Mouse (Mus musculus): ENCODE measurements around the gene Clasrp.
"Not testable (repeated sequence)": the region's sequence is repeated elsewhere in the genome, so short reads cannot be mapped to it uniquely, and the experiment has no call there.

Clasrp gene

GRCm38 (mm10) chr7:19609641-19610332 lies 5.5 kb upstream of the Clasrp start:
- DNase-seq (ENCODE audit: low spot score in 2 of 2), result no peak

GRCm38 (mm10) chr7:19607291-19607690 lies 3.0 kb upstream of the Clasrp start:
- no peak for DNase-seq (ENCODE audit: low spot score in 2 of 2)

- not testable (repeated sequence) for DNase-seq (ENCODE audit: low spot score in 2 of 2)
These were observed 424 bp upstream of the Clasrp start for GRCm38 (mm10) chr7:19604606-19605214.

DNA sequence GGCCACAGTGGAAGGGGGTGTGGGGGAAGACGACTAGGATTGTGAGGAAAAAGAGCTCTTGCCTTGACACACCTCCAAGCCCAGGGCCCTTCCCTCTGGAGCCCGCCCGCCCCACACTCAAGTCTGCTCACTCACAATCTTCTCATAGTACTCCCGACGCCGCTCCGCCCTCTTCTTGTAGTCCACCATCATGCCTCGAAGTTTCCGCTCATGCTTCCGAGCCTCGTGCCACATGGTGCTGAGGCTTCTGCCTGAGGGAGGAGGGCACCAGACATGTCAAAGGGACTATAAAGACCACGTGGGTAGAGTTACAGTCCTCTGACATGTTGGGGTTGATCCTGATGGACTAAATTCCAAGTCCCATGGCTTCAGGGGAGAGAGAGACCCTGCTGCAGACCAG lies 1.2 kb downstream of the Clasrp start:
- DNase-seq (ENCODE audit: low spot score in 2 of 2), result no peak

GRCm38 (mm10) chr7:19600562-19600961 lies 3.7 kb downstream of the Clasrp start:
- DNase-seq (ENCODE audit: low spot score in 2 of 2), result no peak

DNA sequence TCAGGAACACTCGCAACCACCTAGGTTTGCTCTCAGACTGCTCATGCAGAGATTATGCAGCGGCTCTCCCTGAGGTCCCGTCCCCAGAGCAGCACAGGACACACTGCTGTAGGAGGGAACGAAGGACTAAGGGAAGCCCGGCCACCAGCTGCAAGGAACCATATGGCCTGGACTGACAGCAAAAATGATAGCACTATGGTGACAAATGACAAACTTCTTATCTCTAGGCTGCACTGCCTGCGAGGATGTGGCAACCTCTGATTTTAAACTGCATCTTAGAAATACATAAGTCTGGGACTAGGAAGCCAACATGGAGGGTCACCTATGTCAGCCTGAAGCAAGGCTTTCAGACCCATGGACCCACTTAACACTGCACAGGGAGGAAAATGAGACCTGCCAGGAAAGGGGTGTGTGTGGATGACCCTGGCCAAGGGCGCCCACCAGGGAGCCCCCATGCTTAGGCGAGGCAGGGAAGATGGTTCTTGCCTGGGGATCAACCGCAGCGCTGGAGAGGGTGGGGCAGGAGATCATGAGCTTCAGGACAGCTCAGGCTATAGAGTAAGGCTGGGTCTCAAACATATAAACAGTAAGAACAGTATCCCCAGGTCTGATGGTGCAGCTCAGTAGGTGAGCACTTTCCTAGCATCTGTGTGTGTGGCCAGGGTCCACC lies 11.1 kb downstream of the Clasrp start:
- no peak for DNase-seq (ENCODE audit: low spot score in 2 of 2)

DNA sequence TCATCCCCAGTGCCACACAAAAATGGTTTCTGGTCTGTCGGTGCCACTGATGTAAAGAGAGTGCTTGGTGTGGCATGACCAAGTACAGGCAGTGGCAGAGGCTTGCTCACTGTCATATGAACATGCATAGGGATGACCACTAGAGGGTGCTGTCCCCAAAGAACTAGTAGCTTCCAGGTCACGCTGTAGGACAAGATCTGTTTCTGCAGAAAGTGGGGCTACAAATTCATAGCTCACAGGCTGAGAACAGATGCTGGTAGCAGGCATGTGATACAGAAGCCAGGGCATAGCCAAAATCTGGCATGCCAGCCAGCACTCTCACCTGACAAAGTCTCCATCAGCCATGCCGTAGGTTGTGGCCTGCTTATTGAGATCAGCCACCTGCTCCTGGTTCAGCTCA lies 14.4 kb downstream of the Clasrp start:
- peak in 1 of 2 experiments; percentile 42 for DNase-seq (ENCODE audit: low spot score in 2 of 2)

GRCm38 (mm10) chr7:19589207-19589606 lies 15.1 kb downstream of the Clasrp start:
- DNase-seq (ENCODE audit: low spot score in 2 of 2), result no peak

GRCm38 (mm10) chr7:19586269-19586668 lies 18.0 kb downstream of the Clasrp start:
- no peak for DNase-seq (ENCODE audit: low spot score in 2 of 2)

DNA sequence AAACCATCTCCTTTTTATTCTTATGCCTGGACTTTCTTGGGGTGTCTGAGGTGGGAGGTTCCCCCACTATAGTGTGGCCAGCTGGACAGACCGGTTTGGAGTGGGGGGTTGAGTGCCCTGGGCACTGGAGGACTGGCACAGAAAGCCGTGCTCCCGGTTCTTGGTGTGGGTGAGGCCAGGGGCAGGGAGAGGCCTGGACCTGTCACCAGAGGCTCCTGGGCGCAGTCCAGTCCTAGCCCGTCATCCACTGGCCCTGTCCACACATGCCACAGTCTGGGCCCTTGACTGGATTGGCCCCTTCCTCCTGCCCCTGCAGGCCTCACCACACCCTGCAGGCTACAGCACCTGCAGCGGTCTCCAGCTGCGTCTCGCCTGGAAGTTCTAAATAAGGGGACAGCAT lies 23.7 kb downstream of the Clasrp start:
- peak in 1 of 2 experiments; percentile 64 for DNase-seq (ENCODE audit: low spot score in 2 of 2)

DNA sequence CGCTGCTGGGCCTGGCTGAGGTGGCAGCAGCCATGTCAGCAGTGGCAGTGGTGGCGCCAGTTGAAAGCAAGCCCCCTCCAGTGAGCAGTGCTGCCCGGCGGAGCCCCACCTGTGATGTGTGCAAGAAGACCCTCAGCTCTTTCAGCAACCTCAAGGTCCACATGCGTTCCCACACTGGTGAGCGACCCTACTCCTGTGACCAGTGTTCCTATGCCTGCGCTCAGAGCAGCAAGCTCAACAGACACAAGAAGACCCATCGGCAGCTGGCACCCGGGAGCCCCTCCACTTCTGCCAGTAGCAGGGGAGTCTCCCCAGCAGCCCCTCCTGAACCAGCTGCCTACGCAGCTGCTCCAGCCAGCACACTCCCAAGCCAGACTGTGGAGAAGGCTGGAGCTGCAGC lies 24.5 kb downstream of the Clasrp start:
- no peak for DNase-seq (ENCODE audit: low spot score in 2 of 2)

- DNase-seq (ENCODE audit: low spot score in 2 of 2), result no peak
These were observed 25.9 kb downstream of the Clasrp start for GRCm38 (mm10) chr7:19578436-19578835.

GRCm38 (mm10) chr7:19577877-19578414 lies 26.3 kb downstream of the Clasrp start:
- DNase-seq (ENCODE audit: low spot score in 2 of 2), result no peak

- DNase-seq (ENCODE audit: low spot score in 2 of 2), result no peak
These were observed 27.0 kb downstream of the Clasrp start, which contains the start of the genes Zfp296 and Gemin7 for GRCm38 (mm10) chr7:19577141-19577852. Gene Zfp296, plus strand, starts transcription at chr7:19577287. Gene Gemin7, minus strand, starts transcription at chr7:19577595.

- no peak for DNase-seq (ENCODE audit: low spot score in 2 of 2)
These were observed 28.7 kb downstream of the Clasrp start for GRCm38 (mm10) chr7:19575559-19575958.

- no peak for DNase-seq (ENCODE audit: low spot score in 2 of 2)
These were observed 30.5 kb downstream of the Clasrp start for GRCm38 (mm10) chr7:19573776-19574140.

GRCm38 (mm10) chr7:19572926-19573775 lies 31.1 kb downstream of the Clasrp start:
- DNase-seq (ENCODE audit: low spot score in 2 of 2), result peak; percentile 77 to 84

DNA sequence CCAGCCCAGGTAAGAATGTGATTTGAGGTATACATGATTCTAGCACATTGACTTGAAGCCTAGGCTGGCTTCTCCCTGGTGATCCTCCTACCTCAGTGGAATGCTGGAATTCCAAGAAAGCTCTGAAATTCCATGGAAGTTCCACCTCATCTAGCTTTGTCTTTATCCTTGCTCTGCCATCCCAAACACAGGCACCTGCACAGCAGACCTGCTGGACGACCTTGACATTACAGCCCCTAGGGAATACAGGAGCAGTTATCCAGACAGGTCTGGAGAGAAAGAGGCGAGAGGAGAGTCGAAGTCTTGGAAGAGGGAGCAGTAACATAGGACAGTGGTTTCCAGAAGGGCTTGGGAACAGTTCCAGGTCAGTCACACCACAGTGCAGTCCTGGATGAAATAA lies 34.6 kb downstream of the Clasrp start:
- no peak for DNase-seq (ENCODE audit: low spot score in 2 of 2)

- no peak for DNase-seq (ENCODE audit: low spot score in 2 of 2)
These were observed 36.9 kb downstream of the Clasrp start for GRCm38 (mm10) chr7:19567426-19567825.

GRCm38 (mm10) chr7:19565803-19566202 lies 38.5 kb downstream of the Clasrp start:
- DNase-seq (ENCODE audit: low spot score in 2 of 2), result no peak

DNA sequence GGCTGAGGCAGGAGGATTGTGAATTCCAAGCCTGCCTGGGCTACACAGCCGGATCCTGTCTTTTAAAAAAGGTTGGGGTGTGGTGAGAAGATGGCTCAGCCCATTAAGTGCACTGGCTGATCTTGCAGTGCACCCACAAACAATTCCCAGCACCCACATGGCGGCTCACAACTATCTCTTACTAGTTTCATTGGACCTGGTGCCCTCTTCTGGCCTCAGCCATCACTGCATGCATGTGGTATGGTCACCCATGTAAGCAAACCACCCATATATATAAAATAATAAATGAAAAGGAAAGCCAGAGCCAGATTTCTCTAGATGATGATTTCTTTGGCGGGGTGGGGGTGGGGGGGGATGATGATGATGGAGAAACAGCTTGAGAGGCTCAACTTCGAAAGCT lies 39.8 kb downstream of the Clasrp start:
- no peak for DNase-seq (ENCODE audit: low spot score in 2 of 2)
